In genomic region chr7:104199822-104200221, GRCm38 (mm10) we compare ENCODE assay signal across 9 mouse cellular contexts. TPM values are rescaled to one million over a fixed set of nuclear protein-coding genes. Genes with fewer than 3 reads are reported as not detected.
DNase-seq lines count a peak whose midpoint lies in the region; ATAC-seq and TF ChIP-seq lines count a peak whose summit lies in the region.
"Had no signal": no experiment of that assay in that cellular context is flagged by ENCODE, and none has a peak within 500 bp of the region (broad histone marks: within the 10 kb centered on the region; RNA-seq: fewer than 3 reads in every experiment).

No protein-coding gene starts in this region.

- no peak overlapping the region for H3K9ac ChIP-seq in lung, embryonic 14.5 days

- TF ChIP-seq CTCF in lung, embryonic 14.5 days (IDR thresholded peaks at IDR 0.05; ENCODE audit: low read depth), result peak; percentile 89

- DNase-seq in CD4-positive helper T cell, adult 2 months (ENCODE audit: low read depth, low spot score), result peak; percentile 77
- DNase-seq in WW6 (ENCODE audit: low read depth, low spot score), result peak; percentile 54
- DNase-seq in embryo, embryonic 9.5 days (ENCODE audit: extremely low spot score), result peak; percentile 70
- DNase-seq in heart, adult 9 months (ENCODE audit: low spot score in 2 of 2), result peak; percentile 31 to 58
- peak; percentile 80 for DNase-seq in kidney, postnatal 14 days
- DNase-seq in lung, embryonic 14.5 days, result peak; percentile 81
- DNase-seq in right cerebral cortex, postnatal 25 days, result peak; percentile 22
- DNase-seq in urinary bladder, postnatal 25 days (ENCODE audit: low spot score), result peak; percentile 68

- ATAC-seq in lung, embryonic 14.5 days (ENCODE audit: insufficient read depth), result peak; percentile 75; the same call in 1 of the 2 replicates

- H3K27me3 ChIP-seq in lung, embryonic 14.5 days (ENCODE audit: insufficient read depth, low read length), result no peaks in the 10 kb centered on the region

- H3K27ac ChIP-seq in lung, embryonic 14.5 days (ENCODE audit: low read depth), result no peak overlapping the region

- no peak overlapping the region for H3K4me3 ChIP-seq in lung, embryonic 14.5 days (ENCODE audit: low read depth, low read length)

- no peaks in the 10 kb centered on the region for H3K4me1 ChIP-seq in lung, embryonic 14.5 days (ENCODE audit: insufficient read depth)

- no peaks in the 10 kb centered on the region for H3K36me3 ChIP-seq in lung, embryonic 14.5 days (ENCODE audit: insufficient read depth)

- H3K4me2 ChIP-seq in lung, embryonic 14.5 days, result no peak overlapping the region

- H3K9me3 ChIP-seq in lung, embryonic 14.5 days (ENCODE audit: low read depth, low read length), result no peaks in the 10 kb centered on the region

- 4% methylated on average over 5 of the region's 5 CpGs for WGBS in lung, embryonic 14.5 days

RNA-seq across cellular contexts. Expression of gene Olfr649, which starts 4.0 kb away (rescaled TPM):
- polyA plus RNA-seq in lung, embryonic 14.5 days (2014; fragmentation: Nextera tagmentation; extraction: Ambion mirVana), result not detected in 2 replicates
- polyA plus RNA-seq: heart, embryonic 14.5 days had no signal

RNA-seq across cellular contexts. Expression of gene Olfr648, which starts 16.6 kb away (rescaled TPM):
- 0.32 and 0.37 TPM in 2 replicates for polyA plus RNA-seq in lung, embryonic 14.5 days (2014; fragmentation: Nextera tagmentation; extraction: Ambion mirVana)

RNA-seq across cellular contexts. Expression of gene Trim6, which starts 18.8 kb away (rescaled TPM):
- polyA plus RNA-seq in lung, embryonic 14.5 days (2014; fragmentation: Nextera tagmentation; extraction: Ambion mirVana), result 0.62 and 1.1 TPM in 2 replicates

RNA-seq across cellular contexts. Expression of gene Olfm5, which starts 35.2 kb away (rescaled TPM):
- polyA plus RNA-seq in lung, embryonic 14.5 days (2014; fragmentation: Nextera tagmentation; extraction: Ambion mirVana), result 0.08 TPM in 1 of 2 replicates, not detected in the other
- polyA plus RNA-seq: heart, embryonic 14.5 days had no signal

RNA-seq across cellular contexts. Expression of gene Trim34a, which starts 44.4 kb away (rescaled TPM):
- polyA plus RNA-seq in lung, embryonic 14.5 days (2014; fragmentation: Nextera tagmentation; extraction: Ambion mirVana), result 1.4 and 1.6 TPM in 2 replicates

Comparison
In these comparisons a context has a peak if more than half of its experiments do, and no peak if none do; other contexts are left out.
1. DNase-seq: peak in every context shown above with its lines; median percentile 81 in lung, embryonic 14.5 days; 80 in kidney, postnatal 14 days; 77 in CD4-positive helper T cell, adult 2 months; 70 in embryo, embryonic 9.5 days; 68 in urinary bladder, postnatal 25 days; 54 in WW6; 44 in heart, adult 9 months; 22 in right cerebral cortex, postnatal 25 days.